Mouse (Mus musculus): ENCODE data around the gene Hlx.

The Hlx gene

GRCm38 (mm10) chr1:184718261-184719120, 13.9 kb downstream of the Hlx start:
- in situ Hi-C loops (cut with MboI; ENCODE audit: unreplicated experiment in 2 of 2), result no loop called here

- in situ Hi-C loops (cut with MboI; ENCODE audit: unreplicated experiment in 2 of 2), result no loop called here
Observed at GRCm38 (mm10) chr1:184717691-184718200, 14.7 kb downstream of the Hlx start.

- in situ Hi-C loops (cut with MboI; ENCODE audit: unreplicated experiment in 2 of 2), result no loop called here
Observed at GRCm38 (mm10) chr1:184717016-184717568, 15.3 kb downstream of the Hlx start.

GRCm38 (mm10) chr1:184716117-184716516, 16.3 kb downstream of the Hlx start:
- in situ Hi-C loops (cut with MboI; ENCODE audit: unreplicated experiment in 2 of 2), result no loop called here

GRCm38 (mm10) chr1:184715693-184716092, 16.7 kb downstream of the Hlx start:
- in situ Hi-C loops (cut with MboI; ENCODE audit: unreplicated experiment in 2 of 2), result no loop called here

GRCm38 (mm10) chr1:184714515-184714914, 17.9 kb downstream of the Hlx start:
- in situ Hi-C loops (cut with MboI; ENCODE audit: unreplicated experiment in 2 of 2), result no loop called here

GRCm38 (mm10) chr1:184713716-184714115, 18.7 kb downstream of the Hlx start:
- in situ Hi-C loops (cut with MboI; ENCODE audit: unreplicated experiment in 2 of 2), result no loop called here

GRCm38 (mm10) chr1:184707532-184708248, 24.7 kb downstream of the Hlx start:
- in situ Hi-C loops (cut with MboI; ENCODE audit: unreplicated experiment in 2 of 2), result no loop called here

GRCm38 (mm10) chr1:184704901-184705300, 27.5 kb downstream of the Hlx start:
- in situ Hi-C loops (cut with MboI; ENCODE audit: unreplicated experiment in 2 of 2), result no loop called here

- in situ Hi-C loops (cut with MboI; ENCODE audit: unreplicated experiment in 2 of 2), result no loop called here
Observed at GRCm38 (mm10) chr1:184699295-184699694, 33.1 kb downstream of the Hlx start.

GRCm38 (mm10) chr1:184695451-184695850, 37.0 kb downstream of the Hlx start:
- in situ Hi-C loops (cut with MboI; ENCODE audit: unreplicated experiment in 2 of 2), result no loop called here

GRCm38 (mm10) chr1:184692204-184692904, 40.1 kb downstream of the Hlx start:
- in situ Hi-C loops (cut with MboI; ENCODE audit: unreplicated experiment in 2 of 2), result no loop called here

- in situ Hi-C loops (cut with MboI; ENCODE audit: unreplicated experiment in 2 of 2), result no loop called here
Observed at GRCm38 (mm10) chr1:184691240-184691639, 41.2 kb downstream of the Hlx start.

GRCm38 (mm10) chr1:184688026-184688425, 44.4 kb downstream of the Hlx start:
- in situ Hi-C loops (cut with MboI; ENCODE audit: unreplicated experiment in 2 of 2), result no loop called here

- in situ Hi-C loops (cut with MboI; ENCODE audit: unreplicated experiment in 2 of 2), result no loop called here
Observed at GRCm38 (mm10) chr1:184687512-184687911, 44.9 kb downstream of the Hlx start.

GRCm38 (mm10) chr1:184683541-184683940, 48.9 kb downstream of the Hlx start:
- in situ Hi-C loops (cut with MboI; ENCODE audit: unreplicated experiment in 2 of 2), result no loop called here

- in situ Hi-C loops (cut with MboI; ENCODE audit: unreplicated experiment in 2 of 2), result no loop called here
Observed at GRCm38 (mm10) chr1:184679416-184679965, 52.9 kb downstream of the Hlx start.

GRCm38 (mm10) chr1:184677641-184678040, 54.8 kb downstream of the Hlx start:
- in situ Hi-C loops (cut with MboI; ENCODE audit: unreplicated experiment in 2 of 2), result no loop called here
